Mouse (Mus musculus) hindbrain, postnatal 0 days (tissue): ENCODE measurements around the gene Spaar. TPM values are rescaled to one million over a fixed set of nuclear protein-coding genes. Genes with fewer than 3 reads are reported as not detected.

Experiments used
- ATAC-seq: fragments of 200-750 bp; cut with Nextera tagmentation; 2 replicates; pipeline ENCODE4 v1.8.0; 2017; ENCODE audit warnings: mild to moderate bottlenecking, moderate TSS enrichment, moderate library complexity
- DNase-seq: peaks from one replicate; pipeline ENCODE4 v3.0.0-alpha.2; 2015; ENCODE audit warnings: low spot score
- H3K27ac ChIP-seq: fragments of 300-500 bp; sonication (generic); 2 replicates; pipeline ENCODE4 v1.5.1; 2014; ENCODE audit warnings: mild to moderate bottlenecking
- H3K27me3 ChIP-seq: fragments of 300-500 bp; sonication (generic); 2 replicates; pipeline ENCODE4 v1.6.1; 2014; ENCODE audit warnings: low read length, mixed read lengths; ENCODE audit not compliant: insufficient read depth
- H3K36me3 ChIP-seq: fragments of 300-500 bp; sonication (generic); 2 replicates; pipeline ENCODE4 v1.6.1; 2014; ENCODE audit warnings: low read length, mixed read lengths; ENCODE audit not compliant: insufficient read depth
- H3K4me1 ChIP-seq: fragments of 300-500 bp; sonication (generic); 2 replicates; pipeline ENCODE4 v1.6.1; 2014; ENCODE audit warnings: antibody characterized with exemption, low read length, mixed read lengths; ENCODE audit not compliant: insufficient read depth
- H3K4me2 ChIP-seq: fragments of 300-500 bp; sonication (generic); 2 replicates; pipeline ENCODE4 v1.6.1; 2014; ENCODE audit warnings: low read depth, mild to moderate bottlenecking, low read length, moderate library complexity, mixed read lengths
- H3K4me3 ChIP-seq: fragments of 300-500 bp; sonication (generic); 2 replicates; pipeline ENCODE4 v1.5.1; 2014; ENCODE audit warnings: low read length
- H3K9ac ChIP-seq: fragments of 300-500 bp; sonication (generic); replicated peaks from 2 replicates; pipeline ENCODE4 v1.6.1; 2014; ENCODE audit warnings: mild to moderate bottlenecking, low read length, moderate library complexity, mixed read lengths
- H3K9me3 ChIP-seq: fragments of 300-500 bp; sonication (generic); 2 replicates; pipeline ENCODE4 v1.6.1; 2016; ENCODE audit warnings: low read length, mixed read lengths
- CTCF ChIP-seq: IDR thresholded peaks from 2 replicates; pipeline ENCODE4 v1.5.1; 2016; ENCODE audit warnings: antibody characterized with exemption, control low read depth, low read depth
- WGBS: fragments of 180-500 bp; shearing (Covaris S2); extraction: QIAGEN DNeasy Blood & Tissue Kit; methylation state at CpG from one replicate; pipeline ENCODE4 v1.1.7; 2014; 5-methylcytosine and 5-hydroxymethylcytosine counted together
- polyA plus RNA-seq: library from polyadenylated mRNA; unstranded; fragments of >200 nt; fragmentation: Nextera tagmentation; extraction: Ambion mirVana; gene quantifications from 2 replicates; pipeline ENCODE4 v1.2.1, GENCODE M21; 2015
- total RNA-seq: library from RNA; depleted of rRNA; stranded (reverse); fragments of >200 nt; gene quantifications from 2 replicates; pipeline ENCODE4 v1.2.3, GENCODE M21; 2014

The Spaar gene
- total and polyA plus RNA-seq, 2 experiments from 2014 or later = 0.08 to 0.10 TPM

DNA sequence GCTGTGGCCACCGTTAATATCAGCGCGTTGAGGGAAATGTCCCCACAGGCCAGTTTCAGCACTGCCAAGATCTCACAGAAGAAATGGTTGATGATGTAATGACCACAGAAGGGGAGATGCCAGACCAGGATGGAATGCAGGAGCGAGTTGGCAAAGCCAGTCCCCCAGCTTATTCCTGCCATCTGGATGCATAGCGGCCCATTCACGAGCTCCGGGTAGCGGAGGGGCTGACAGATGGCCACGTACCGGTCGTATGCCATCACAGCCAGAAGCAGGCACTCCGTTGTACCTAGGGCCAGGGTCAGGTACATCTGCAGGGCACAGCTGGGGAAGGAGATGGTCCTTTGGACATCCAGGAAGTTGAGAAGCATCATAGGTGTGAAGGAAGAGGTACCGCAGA lies 33.3 kb upstream of the Spaar start:
- TF ChIP-seq CTCF = no peak
- Histone ChIP-seq H3K4me2 (no peak overlapping the region), H3K4me3 (no peak overlapping the region), H3K4me1 (peaks cover 5% of the 10 kb centered on the region; the same call in 1 of the 2 replicates), H3K9me3 (no peaks in the 10 kb centered on the region), H3K27ac (no peak overlapping the region), H3K36me3 (no peaks in the 10 kb centered on the region), H3K9ac (no peak overlapping the region), H3K27me3 (no peaks in the 10 kb centered on the region)
- ATAC-seq (peak; percentile 54; the same call in 1 of the 2 replicates), DNase-seq (peak; percentile 49)
- WGBS = 60% methylated on average over 13 of the region's 13 CpGs

DNA sequence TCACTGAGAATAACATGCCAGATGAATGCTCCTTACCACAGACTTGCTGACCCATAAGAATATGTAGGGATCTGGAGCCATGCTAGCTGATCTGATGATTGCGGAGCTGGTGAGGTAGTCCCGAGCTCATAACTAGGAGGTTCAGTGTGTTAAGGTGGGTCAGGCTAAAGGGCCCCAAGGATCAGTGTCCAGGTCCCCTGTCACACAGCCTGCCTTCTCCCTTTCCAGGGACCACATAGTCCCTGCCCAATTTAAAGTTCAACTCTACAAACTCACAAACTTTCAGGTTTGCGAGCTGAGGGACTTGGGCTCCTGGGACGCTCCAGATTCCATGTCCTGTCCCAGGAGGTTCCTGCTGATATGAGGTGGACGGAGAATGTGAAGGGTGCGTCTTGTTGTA lies 29.1 kb upstream of the Spaar start, which contains the start of gene Olfr70:
Gene Olfr70, minus strand, starts transcription at position 101 of the 400 bp plus-strand sequence.
- Histone ChIP-seq H3K27ac (no peak within 1 kb of the TSS), H3K4me1 (peaks cover 5% of the 10 kb centered on the region; the same call in 1 of the 2 replicates), H3K4me3 (no peak within 1 kb of the TSS), H3K9ac (no peak within 1 kb of the TSS), H3K27me3 (no peaks in the 10 kb centered on the region), H3K4me2 (no peak within 1 kb of the TSS), H3K9me3 (no peaks in the 10 kb centered on the region), H3K36me3 (no peaks in the 10 kb centered on the region)
- DNase-seq (no peak), ATAC-seq (no peak)
- 87% methylated on average over 6 of the region's 6 CpGs for WGBS
- TF ChIP-seq CTCF = no peak

GRCm38 (mm10) chr4:43703439-43703838 lies 26.4 kb upstream of the Spaar start:
- H3K9me3 ChIP-seq = no peaks in the 10 kb centered on the region
- H3K27ac ChIP-seq = no peak overlapping the region
- DNase-seq (no peak), ATAC-seq (no peak)
- H3K4me2 ChIP-seq = no peak overlapping the region
- H3K9ac ChIP-seq = no peak overlapping the region
- TF ChIP-seq CTCF = peak; percentile 48
- no peaks in the 10 kb centered on the region for H3K36me3 ChIP-seq
- 80% methylated on average over 6 of the region's 6 CpGs for WGBS
- H3K4me1 ChIP-seq = no peaks in the 10 kb centered on the region
- H3K4me3 ChIP-seq = no peak overlapping the region
- H3K27me3 ChIP-seq = no peaks in the 10 kb centered on the region

DNA sequence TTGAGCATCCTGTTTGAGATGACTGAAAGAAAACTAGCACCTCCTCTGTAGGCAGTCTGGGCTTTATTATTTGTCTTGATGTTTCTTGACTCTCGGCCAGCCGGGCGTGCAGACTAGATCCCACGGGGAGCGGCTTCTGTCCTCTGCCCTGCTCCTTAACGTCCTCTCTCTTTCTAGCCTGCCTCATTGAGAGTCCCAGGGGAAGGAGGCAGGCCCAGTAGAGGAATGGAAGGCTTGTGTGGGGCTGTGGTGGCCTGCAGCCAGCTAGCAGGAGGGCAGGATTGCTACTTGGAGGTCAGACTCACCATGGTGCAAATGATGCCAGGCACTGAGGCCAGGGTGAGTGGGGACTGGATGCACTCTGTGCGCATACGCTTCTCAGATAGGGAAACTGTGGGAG lies 26.0 kb upstream of the Spaar start:
- Histone ChIP-seq H3K4me2 (no peak overlapping the region), H3K9me3 (no peaks in the 10 kb centered on the region), H3K4me3 (no peak overlapping the region), H3K36me3 (no peaks in the 10 kb centered on the region), H3K9ac (no peak overlapping the region), H3K27me3 (no peaks in the 10 kb centered on the region), H3K4me1 (no peaks in the 10 kb centered on the region), H3K27ac (no peak overlapping the region)
- DNase-seq = no peak
- no peak for ATAC-seq
- TF ChIP-seq CTCF = no peak
- WGBS = 55% methylated on average over 8 of the region's 8 CpGs

GRCm38 (mm10) chr4:43705991-43706390 lies 23.8 kb upstream of the Spaar start:
- Histone ChIP-seq H3K4me1 (no peaks in the 10 kb centered on the region), H3K9ac (no peak overlapping the region), H3K36me3 (no peaks in the 10 kb centered on the region), H3K27me3 (no peaks in the 10 kb centered on the region), H3K4me3 (no peak overlapping the region), H3K9me3 (no peaks in the 10 kb centered on the region), H3K27ac (no peak overlapping the region), H3K4me2 (no peak overlapping the region)
- DNase-seq (no peak), ATAC-seq (no peak)
- 77% methylated on average over 13 of the region's 13 CpGs for WGBS
- TF ChIP-seq CTCF = no peak

- no peaks in the 10 kb centered on the region for H3K27me3 ChIP-seq
- H3K27ac ChIP-seq = no peak within 1 kb of the TSS
- DNase-seq = no peak
- 80% methylated on average over 6 of the region's 6 CpGs for WGBS
- H3K4me1 ChIP-seq = no peaks in the 10 kb centered on the region
- no peak for ATAC-seq
- no peaks in the 10 kb centered on the region for H3K9me3 ChIP-seq
- TF ChIP-seq CTCF = no peak
- H3K4me2 ChIP-seq = no peak within 1 kb of the TSS
- no peak within 1 kb of the TSS for H3K9ac ChIP-seq
- H3K4me3 ChIP-seq = no peak within 1 kb of the TSS
- no peaks in the 10 kb centered on the region for H3K36me3 ChIP-seq
These were observed 20.0 kb upstream of the Spaar start, which contains the start of gene Olfr71 for GRCm38 (mm10) chr4:43709869-43710268. Gene Olfr71, minus strand, starts transcription at chr4:43710255.

- Histone ChIP-seq H3K9ac (no peak overlapping the region), H3K27me3 (no peaks in the 10 kb centered on the region; the same call in 1 of the 2 replicates), H3K9me3 (no peaks in the 10 kb centered on the region), H3K36me3 (no peaks in the 10 kb centered on the region), H3K27ac (no peak overlapping the region), H3K4me3 (no peak overlapping the region), H3K4me1 (no peaks in the 10 kb centered on the region), H3K4me2 (no peak overlapping the region)
- 4% methylated on average over 2 of the region's 2 CpGs for WGBS
- peak; percentile 89 for TF ChIP-seq CTCF
- DNase-seq (peak; percentile 75), ATAC-seq (no peak)
These were observed 18.0 kb upstream of the Spaar start for GRCm38 (mm10) chr4:43711821-43712220.
